Mouse (Mus musculus): ENCODE results near the gene Ctdspl. TPM values are rescaled to one million over a fixed set of nuclear protein-coding genes. Genes with fewer than 3 reads are reported as not detected.

Ctdspl gene
- polyA plus RNA-seq, 1 experiment from 2014 or later = 8.1 TPM

DNA sequence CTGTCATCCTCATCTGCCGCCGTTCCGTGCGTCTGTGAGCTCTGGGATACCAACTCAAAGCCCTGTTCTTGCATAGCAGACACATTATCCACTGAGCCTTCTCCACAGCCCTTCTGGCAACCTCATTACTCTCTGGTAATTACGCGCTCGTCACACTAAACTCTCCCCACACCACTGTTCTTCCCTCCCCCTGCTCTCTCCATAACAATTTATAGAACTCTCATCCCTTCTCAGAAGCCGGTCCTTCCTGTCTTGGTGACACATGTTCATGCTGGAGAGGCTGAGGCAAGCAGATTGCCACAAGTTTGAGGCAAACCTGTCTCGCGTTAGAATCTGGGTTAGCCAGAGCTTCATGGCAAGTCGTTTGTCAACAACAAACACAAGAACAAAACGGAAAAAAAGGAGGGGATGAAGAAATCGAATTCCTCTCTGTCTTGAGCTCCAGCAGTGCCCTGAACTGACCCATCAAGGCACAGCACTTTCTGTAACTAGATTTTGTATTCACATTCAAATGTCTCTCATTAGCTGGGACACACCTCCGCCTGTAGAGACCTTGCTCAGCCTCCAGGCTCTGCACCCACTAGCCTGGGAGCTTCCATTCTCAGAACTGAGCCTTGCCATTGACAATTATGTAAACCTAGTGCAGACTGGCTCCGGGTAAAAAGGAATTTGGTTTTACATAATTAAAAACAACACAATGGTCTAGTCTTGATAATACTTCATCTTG, 79.2 kb downstream of the Ctdspl start:
- no peaks in the 10 kb centered on the region for H3K36me3 ChIP-seq (ENCODE audit: control insufficient read depth, insufficient read depth, low read length)
- H3K4me1 ChIP-seq (replicated peaks; ENCODE audit: control insufficient read depth, insufficient read depth, low read length) = 0 out of 2 replicates have a peak, but pooled peaks cover 2% of the 10 kb centered on the region
- 65% methylated on average over 15 of the region's 15 CpGs for WGBS
- H3K4me3 ChIP-seq (ENCODE audit: low read depth, low read length) = no peak overlapping the region
- H3K27ac ChIP-seq (ENCODE audit: low read depth, low read length) = no peak overlapping the region
- H3K4me2 ChIP-seq (replicated peaks; ENCODE audit: low read depth, low read length) = no peak overlapping the region
- no peaks in the 10 kb centered on the region for H3K27me3 ChIP-seq (ENCODE audit: control insufficient read depth, insufficient read depth, low read length)
- ATAC-seq (ENCODE audit: low FRiP score) (no peak), DNase-seq (ENCODE audit: low spot score) (no peak)
- no peaks in the 10 kb centered on the region for H3K9me3 ChIP-seq (ENCODE audit: control insufficient read depth, low read length)
- H3K9ac ChIP-seq (ENCODE audit: low read depth, low read length) = no peak overlapping the region

DNA sequence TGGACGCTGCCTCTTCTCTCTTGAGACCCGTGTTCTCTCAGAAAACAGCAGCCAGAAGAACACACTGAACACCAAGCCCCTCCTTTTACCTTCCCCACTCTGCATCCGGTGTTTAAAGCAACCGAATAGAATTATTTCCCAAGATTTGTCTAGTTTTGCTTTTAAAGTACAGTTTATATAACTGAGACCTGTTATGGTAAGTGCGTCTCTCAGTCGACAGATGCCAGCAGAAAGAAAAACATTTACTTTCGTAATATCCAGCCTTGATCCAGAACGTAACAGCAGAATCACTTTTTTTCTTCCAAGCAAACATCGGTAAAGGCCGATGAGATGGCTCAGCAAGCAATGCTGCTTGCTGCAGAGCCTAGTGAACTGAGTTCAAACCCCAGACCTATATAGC, 81.0 kb downstream of the Ctdspl start:
- Histone ChIP-seq H3K27me3 (ENCODE audit: control insufficient read depth, insufficient read depth, low read length) (no peaks in the 10 kb centered on the region), H3K9me3 (ENCODE audit: control insufficient read depth, low read length) (no peaks in the 10 kb centered on the region), H3K4me2 (replicated peaks; ENCODE audit: low read depth, low read length) (no peak overlapping the region), H3K27ac (ENCODE audit: low read depth, low read length) (no peak overlapping the region), H3K4me3 (ENCODE audit: low read depth, low read length) (no peak overlapping the region), H3K36me3 (ENCODE audit: control insufficient read depth, insufficient read depth, low read length) (no peaks in the 10 kb centered on the region), H3K4me1 (replicated peaks; ENCODE audit: control insufficient read depth, insufficient read depth, low read length) (0 out of 2 replicates have a peak, but pooled peaks cover 2% of the 10 kb centered on the region), H3K9ac (ENCODE audit: low read depth, low read length) (no peak overlapping the region)
- DNase-seq (ENCODE audit: low spot score) = no peak
- 87% methylated on average over 10 of the region's 10 CpGs for WGBS
- no peak for ATAC-seq (ENCODE audit: low FRiP score)

DNA sequence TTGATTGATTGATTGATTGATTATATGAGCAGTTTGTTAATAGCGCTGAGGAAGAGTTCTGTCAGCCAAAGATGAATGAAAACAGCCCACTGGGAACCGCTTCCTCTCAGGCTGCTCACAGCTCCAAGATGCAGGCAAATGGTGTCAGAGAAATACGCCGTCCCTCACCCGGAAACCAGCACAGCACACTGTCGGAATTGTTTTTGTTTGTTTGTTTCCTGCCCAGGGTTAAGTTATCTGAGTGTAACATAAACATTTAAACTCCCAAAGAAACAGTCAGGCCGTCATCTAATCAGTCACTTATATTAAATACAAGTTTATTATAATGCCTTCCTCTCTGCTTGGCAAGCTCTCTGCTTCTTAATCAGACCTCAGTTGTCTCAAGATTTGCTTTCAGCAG, 82.6 kb downstream of the Ctdspl start:
- no peak overlapping the region for H3K9ac ChIP-seq (ENCODE audit: low read depth, low read length)
- 61% methylated on average over 7 of the region's 7 CpGs for WGBS

DNA sequence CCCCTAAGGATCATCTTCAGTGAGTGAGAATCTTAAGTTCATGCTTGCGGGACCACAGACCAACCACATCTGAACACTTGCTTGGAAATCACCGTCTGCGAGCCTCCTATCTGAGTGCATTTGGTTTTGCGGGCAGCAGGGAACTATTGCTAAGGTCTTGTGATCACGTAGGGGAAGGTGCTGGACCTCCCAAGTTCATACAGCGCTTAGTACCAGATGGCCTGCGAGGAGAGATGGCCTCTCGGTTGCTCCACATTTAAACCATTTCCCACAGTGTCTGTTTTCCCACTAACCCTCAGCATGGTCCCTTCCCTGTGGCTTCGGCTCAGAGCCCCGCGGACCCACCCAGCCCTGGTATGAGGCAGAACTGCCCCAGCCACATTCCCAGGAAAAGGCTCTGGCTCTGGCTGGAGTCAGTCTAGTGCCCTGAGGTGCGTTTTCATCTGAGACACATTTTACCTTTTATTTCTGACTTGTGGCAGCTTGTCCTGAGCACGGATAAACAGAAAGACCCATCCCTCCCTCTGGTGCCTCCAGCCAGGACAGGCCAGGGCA, 84.0 kb downstream of the Ctdspl start:
- no peak for DNase-seq (ENCODE audit: low spot score)
- H3K9me3 ChIP-seq (ENCODE audit: control insufficient read depth, low read length) = no peaks in the 10 kb centered on the region
- no peak overlapping the region for H3K27ac ChIP-seq (ENCODE audit: low read depth, low read length)
- H3K9ac ChIP-seq (ENCODE audit: low read depth, low read length) = no peak overlapping the region
- no peak for ATAC-seq (ENCODE audit: low FRiP score)
- no peak overlapping the region for H3K4me2 ChIP-seq (replicated peaks; ENCODE audit: low read depth, low read length)
- 74% methylated on average over 13 of the region's 13 CpGs for WGBS
- H3K4me1 ChIP-seq (replicated peaks; ENCODE audit: control insufficient read depth, insufficient read depth, low read length) = no peaks in the 10 kb centered on the region
- no peak overlapping the region for H3K4me3 ChIP-seq (ENCODE audit: low read depth, low read length)
- no peaks in the 10 kb centered on the region for H3K36me3 ChIP-seq (ENCODE audit: control insufficient read depth, insufficient read depth, low read length)
- H3K27me3 ChIP-seq (ENCODE audit: control insufficient read depth, insufficient read depth, low read length) = no peaks in the 10 kb centered on the region

More for the DNA sequence above, 82.6 kb downstream of the Ctdspl start:
- no peaks in the 10 kb centered on the region for H3K36me3 ChIP-seq (ENCODE audit: control insufficient read depth, insufficient read depth, low read length)
- no peak overlapping the region for H3K4me3 ChIP-seq (ENCODE audit: low read depth, low read length)
- no peak for ATAC-seq (ENCODE audit: low FRiP score)
- H3K27ac ChIP-seq (ENCODE audit: low read depth, low read length) = no peak overlapping the region
- H3K4me2 ChIP-seq (replicated peaks; ENCODE audit: low read depth, low read length) = no peak overlapping the region
- no peaks in the 10 kb centered on the region for H3K27me3 ChIP-seq (ENCODE audit: control insufficient read depth, insufficient read depth, low read length)
- DNase-seq (ENCODE audit: low spot score) = no peak
- H3K9me3 ChIP-seq (ENCODE audit: control insufficient read depth, low read length) = no peaks in the 10 kb centered on the region
- 0 out of 2 replicates have a peak, but pooled peaks cover 2% of the 10 kb centered on the region for H3K4me1 ChIP-seq (replicated peaks; ENCODE audit: control insufficient read depth, insufficient read depth, low read length)

DNA sequence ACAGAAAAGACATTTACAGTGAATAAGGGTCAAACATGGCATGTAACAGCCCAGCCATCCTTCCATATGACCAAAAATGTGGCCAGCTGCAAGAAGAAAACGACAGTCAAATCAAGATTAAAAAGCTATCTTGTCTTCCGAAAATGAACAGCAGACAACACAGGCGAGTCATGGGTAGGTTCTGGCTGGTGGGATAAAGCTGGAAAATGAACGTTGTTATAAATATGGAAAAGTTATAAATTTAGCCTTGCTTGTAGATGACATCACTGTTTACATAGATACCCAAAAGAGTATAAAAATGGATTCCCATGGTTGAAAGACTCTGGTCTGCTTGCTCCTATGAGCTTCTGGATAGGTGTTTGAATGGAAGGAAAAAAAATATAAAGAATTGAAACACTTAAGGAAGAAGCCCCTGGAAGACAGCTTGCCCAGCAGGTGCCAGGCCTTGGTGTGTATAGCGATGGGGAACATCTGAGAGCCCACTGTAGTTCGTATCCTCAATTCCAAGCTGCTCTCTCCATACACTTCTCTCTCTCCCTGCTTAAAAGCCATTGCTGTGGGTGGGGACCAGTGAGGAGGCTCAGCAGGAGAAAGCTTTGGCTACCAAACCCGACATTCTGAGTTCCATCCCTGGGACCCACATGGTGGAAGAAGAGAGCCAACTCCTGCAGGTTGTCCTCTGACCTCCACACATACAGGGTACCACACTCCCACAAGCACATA, 90.7 kb downstream of the Ctdspl start:
- Histone ChIP-seq H3K4me1 (replicated peaks; ENCODE audit: control insufficient read depth, insufficient read depth, low read length) (no peaks in the 10 kb centered on the region), H3K4me3 (ENCODE audit: low read depth, low read length) (no peak overlapping the region), H3K9me3 (ENCODE audit: control insufficient read depth, low read length) (no peaks in the 10 kb centered on the region), H3K36me3 (ENCODE audit: control insufficient read depth, insufficient read depth, low read length) (no peaks in the 10 kb centered on the region), H3K4me2 (replicated peaks; ENCODE audit: low read depth, low read length) (no peak overlapping the region), H3K27ac (ENCODE audit: low read depth, low read length) (no peak overlapping the region), H3K27me3 (ENCODE audit: control insufficient read depth, insufficient read depth, low read length) (no peaks in the 10 kb centered on the region), H3K9ac (ENCODE audit: low read depth, low read length) (no peak overlapping the region)
- ATAC-seq (ENCODE audit: low FRiP score) (no peak), DNase-seq (ENCODE audit: low spot score) (no peak)
- WGBS = 87% methylated on average over 7 of the region's 7 CpGs

DNA sequence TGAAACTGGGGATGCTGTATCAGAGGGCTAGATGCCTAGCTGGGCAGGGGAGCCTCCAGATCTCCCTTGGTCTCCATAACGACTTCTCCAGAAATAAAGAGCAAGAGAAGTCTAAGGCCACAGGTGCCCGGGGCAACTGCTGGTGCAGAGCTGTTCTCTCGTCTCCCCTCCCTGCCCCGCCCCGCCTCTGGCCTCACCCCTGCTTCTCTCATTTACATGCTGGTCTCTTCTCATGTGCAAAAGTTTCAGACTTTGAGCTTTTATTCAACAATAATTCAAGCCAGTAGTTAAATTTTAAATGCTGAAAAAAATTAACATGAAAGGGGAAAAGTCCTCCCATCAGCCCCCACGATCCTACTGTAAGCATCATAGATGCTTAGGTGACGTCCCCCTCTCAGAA, 95.5 kb downstream of the Ctdspl start:
- Histone ChIP-seq H3K9ac (ENCODE audit: low read depth, low read length) (no peak overlapping the region), H3K9me3 (ENCODE audit: control insufficient read depth, low read length) (no peaks in the 10 kb centered on the region), H3K27ac (ENCODE audit: low read depth, low read length) (no peak overlapping the region), H3K4me1 (replicated peaks; ENCODE audit: control insufficient read depth, insufficient read depth, low read length) (no peaks in the 10 kb centered on the region), H3K36me3 (ENCODE audit: control insufficient read depth, insufficient read depth, low read length) (no peaks in the 10 kb centered on the region), H3K27me3 (ENCODE audit: control insufficient read depth, insufficient read depth, low read length) (no peaks in the 10 kb centered on the region), H3K4me2 (replicated peaks; ENCODE audit: low read depth, low read length) (no peak overlapping the region), H3K4me3 (ENCODE audit: low read depth, low read length) (no peak overlapping the region)
- no peak for ATAC-seq (ENCODE audit: low FRiP score)
- DNase-seq (ENCODE audit: low spot score) = no peak
- 79% methylated on average over 7 of the region's 7 CpGs for WGBS

DNA sequence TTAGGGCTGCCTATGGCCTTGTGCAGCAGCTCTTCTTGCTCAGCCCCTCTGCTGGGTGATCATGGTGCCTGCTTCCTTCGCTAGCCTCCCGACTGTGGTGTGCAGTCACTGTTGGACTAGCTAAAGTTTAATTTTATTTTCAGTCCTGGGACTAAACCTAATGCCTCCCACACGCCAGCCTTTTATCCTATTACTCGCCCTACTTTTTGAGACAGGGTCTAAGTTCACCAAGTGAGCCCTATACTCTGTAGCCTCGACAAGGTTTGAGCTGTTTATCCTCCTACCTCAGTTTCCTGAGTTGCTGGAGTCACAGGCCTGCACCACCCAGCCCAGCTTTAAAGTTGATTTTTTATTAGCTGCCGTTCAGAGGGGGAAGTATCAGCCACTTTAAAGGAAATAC, 99.0 kb downstream of the Ctdspl start:
- 91% methylated on average over 6 of the region's 6 CpGs for WGBS
- no peak overlapping the region for H3K4me2 ChIP-seq (replicated peaks; ENCODE audit: low read depth, low read length)
- H3K36me3 ChIP-seq (ENCODE audit: control insufficient read depth, insufficient read depth, low read length) = no peaks in the 10 kb centered on the region
- H3K4me3 ChIP-seq (ENCODE audit: low read depth, low read length) = no peak overlapping the region
- H3K4me1 ChIP-seq (replicated peaks; ENCODE audit: control insufficient read depth, insufficient read depth, low read length) = no peaks in the 10 kb centered on the region
- no peak overlapping the region for H3K27ac ChIP-seq (ENCODE audit: low read depth, low read length)
- ATAC-seq (ENCODE audit: low FRiP score) (no peak), DNase-seq (ENCODE audit: low spot score) (no peak)
- no peaks in the 10 kb centered on the region for H3K9me3 ChIP-seq (ENCODE audit: control insufficient read depth, low read length)
- no peaks in the 10 kb centered on the region for H3K27me3 ChIP-seq (ENCODE audit: control insufficient read depth, insufficient read depth, low read length)
- H3K9ac ChIP-seq (ENCODE audit: low read depth, low read length) = no peak overlapping the region

DNA sequence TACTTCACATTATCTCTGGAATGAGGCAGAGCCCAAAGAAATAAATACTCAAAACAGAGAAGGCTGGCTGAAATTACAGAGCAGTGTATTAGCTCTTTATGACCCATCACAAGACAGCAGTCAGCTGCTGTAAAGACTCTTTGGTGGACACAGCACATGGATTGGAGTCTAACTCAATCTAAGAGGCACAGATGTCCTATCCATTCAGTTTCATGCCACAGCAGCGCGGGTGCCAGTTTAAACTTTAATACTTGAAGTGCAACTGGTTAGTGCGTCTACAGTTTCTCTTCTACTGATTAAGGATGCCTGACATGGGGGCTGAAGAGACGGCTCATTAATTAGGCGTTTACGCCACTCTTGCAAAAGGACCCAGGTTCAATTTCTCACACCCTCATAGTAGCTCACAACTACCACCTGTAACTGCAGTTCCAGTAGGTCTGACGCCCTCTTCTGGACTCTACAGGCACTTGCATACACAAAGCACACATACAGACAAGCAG, 99.6 kb downstream of the Ctdspl start:
- Histone ChIP-seq H3K36me3 (ENCODE audit: control insufficient read depth, insufficient read depth, low read length) (no peaks in the 10 kb centered on the region), H3K4me2 (replicated peaks; ENCODE audit: low read depth, low read length) (no peak overlapping the region), H3K9me3 (ENCODE audit: control insufficient read depth, low read length) (no peaks in the 10 kb centered on the region), H3K27ac (ENCODE audit: low read depth, low read length) (no peak overlapping the region), H3K4me1 (replicated peaks; ENCODE audit: control insufficient read depth, insufficient read depth, low read length) (no peaks in the 10 kb centered on the region), H3K27me3 (ENCODE audit: control insufficient read depth, insufficient read depth, low read length) (no peaks in the 10 kb centered on the region), H3K4me3 (ENCODE audit: low read depth, low read length) (no peak overlapping the region), H3K9ac (ENCODE audit: low read depth, low read length) (no peak overlapping the region)
- DNase-seq (ENCODE audit: low spot score) (no peak), ATAC-seq (ENCODE audit: low FRiP score) (no peak)
- 93% methylated on average over 7 of the region's 7 CpGs for WGBS

All from hindbrain, embryonic 11.5 days (tissue).